Mouse (Mus musculus): ENCODE data around the gene Tmprss9.

The Tmprss9 gene

GRCm38 (mm10) chr10:80917336-80917778 is 45.7 kb downstream of the Tmprss9 start:
- DNase-seq = peak; percentile 57

DNA sequence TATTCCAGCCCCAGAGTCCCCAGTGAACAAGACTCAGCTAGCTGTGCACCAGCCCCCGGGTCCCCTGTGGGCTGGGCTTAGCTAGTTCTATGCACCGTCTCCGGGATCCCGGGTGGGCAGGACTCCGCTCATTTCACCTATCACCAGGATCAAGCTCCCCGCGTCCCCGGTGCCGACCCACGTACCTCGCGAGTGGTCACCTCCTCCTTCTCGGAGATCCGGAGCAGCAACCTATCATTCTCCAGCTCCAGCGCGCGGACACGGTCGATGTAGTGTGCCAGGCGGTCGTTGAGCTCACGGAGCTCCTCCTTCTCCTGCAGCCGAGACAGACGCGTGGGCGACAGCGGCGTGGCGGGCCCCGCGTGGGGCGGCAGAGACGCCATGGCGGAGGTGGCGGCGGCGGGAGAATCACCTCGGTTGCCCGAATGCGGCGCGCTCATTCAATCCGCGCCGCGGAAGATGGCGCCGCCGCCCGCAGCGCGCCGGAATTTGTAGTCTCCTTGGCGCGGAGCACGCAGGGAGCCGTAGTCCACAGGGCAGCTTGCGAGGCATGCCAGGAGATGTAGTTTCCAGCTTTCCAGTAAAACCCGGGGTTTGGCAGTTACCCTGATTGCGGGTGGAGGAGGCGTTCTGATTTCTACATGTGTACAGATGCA is 46.3 kb downstream of the Tmprss9 start, which contains the start of gene Lmnb2:
Gene Lmnb2 (minus strand): TSS at position 467 of the 656 bp plus-strand sequence.
- DNase-seq = peak; percentile 82

DNA sequence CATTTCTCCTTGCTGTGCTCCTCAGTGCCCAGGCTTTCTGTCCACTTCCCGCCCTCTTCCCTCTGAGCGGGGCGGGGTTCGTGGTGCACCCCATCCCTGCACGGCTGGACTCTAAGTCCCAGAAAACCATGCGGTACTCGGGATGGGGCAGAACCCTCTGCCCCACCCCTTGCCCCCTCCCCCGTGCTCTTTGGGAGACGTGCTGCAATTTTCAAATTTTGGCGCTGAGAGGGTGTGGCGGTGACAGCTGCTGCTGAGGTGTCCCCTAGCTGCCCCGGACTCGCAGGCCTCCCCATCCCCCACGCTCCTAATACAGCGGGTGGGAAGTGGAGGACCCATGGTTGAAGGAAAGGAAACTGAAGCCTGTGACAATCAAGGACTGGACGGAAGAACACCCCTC is 50.3 kb downstream of the Tmprss9 start:
- no peak for DNase-seq

DNA sequence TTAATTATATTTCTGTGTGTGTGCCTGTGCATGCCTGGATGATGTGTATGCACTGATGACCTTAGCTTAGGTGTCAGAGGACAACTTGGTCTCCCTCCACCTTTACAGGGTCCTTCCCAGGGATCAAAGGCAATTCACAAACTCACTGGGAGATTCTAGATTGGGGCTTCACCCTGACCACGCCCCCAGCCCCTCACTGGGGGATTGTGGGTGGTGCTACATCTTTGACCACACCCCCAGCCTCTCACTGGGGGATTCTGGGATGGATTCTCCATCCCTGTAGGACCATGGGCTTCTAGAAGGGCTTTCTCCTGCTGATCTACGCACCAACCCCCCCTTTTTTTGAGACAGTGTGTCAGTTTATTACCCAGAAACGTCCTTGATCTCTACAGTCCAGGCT is 53.8 kb downstream of the Tmprss9 start:
- no peak for DNase-seq

- DNase-seq = peak; percentile 93
Observed at GRCm38 (mm10) chr10:80928586-80929298, 57.1 kb downstream of the Tmprss9 start.

DNA sequence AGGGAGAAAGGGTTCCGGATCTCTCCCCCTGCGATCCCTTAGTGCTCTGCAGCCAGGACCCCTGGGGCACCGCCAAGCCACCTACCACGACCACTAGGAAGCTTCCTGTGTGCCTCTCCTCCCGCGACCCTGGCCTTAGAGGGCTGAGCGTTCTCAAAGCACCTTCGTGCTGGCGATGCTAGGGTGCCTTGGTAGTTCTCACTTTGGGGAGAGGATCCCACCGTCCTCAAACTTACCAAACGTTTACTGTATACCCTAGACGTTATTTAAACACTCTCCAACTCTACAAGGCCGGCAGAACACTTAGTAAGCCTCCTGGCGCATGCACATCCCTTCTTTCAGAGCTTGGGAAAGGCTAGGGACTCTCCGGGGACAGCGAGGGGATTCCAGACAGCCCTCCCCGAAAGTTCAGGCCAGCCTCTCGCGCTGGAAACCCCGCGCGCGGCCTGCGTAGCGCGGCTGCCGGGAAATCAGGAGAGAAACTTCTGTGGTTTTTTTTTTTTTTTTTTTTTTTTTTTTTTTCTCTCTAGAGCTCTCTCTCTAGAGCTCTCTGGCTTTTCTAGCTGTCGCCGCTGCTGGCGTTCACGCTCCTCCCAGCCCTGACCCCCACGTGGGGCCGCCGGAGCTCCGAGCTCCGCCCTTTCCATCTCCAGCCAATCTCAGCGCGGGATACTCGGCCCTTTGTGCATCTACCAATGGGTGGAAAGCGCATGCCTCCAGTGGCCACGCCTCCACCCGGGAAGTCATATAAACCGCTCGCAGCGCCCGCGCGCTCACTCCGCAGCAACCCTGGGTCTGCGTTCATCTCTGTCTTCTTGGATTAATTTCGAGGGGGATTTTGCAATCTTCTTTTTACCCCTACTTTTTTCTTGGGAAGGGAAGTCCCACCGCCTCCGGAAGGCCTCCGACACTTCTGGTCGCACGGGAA is 57.9 kb downstream of the Tmprss9 start, which contains the start of gene Gadd45b:
Gene Gadd45b (plus strand): TSS at position 775 of the 928 bp plus-strand sequence.
- peak; percentile 99 for DNase-seq

- DNase-seq = peak; percentile 66
Observed at GRCm38 (mm10) chr10:80930361-80931152, 58.9 kb downstream of the Tmprss9 start.

GRCm38 (mm10) chr10:80931153-80931671 is 59.6 kb downstream of the Tmprss9 start:
- no peak for DNase-seq

- peak; percentile 63 for DNase-seq
Observed at GRCm38 (mm10) chr10:80931695-80932094, 60.0 kb downstream of the Tmprss9 start.

- DNase-seq = peak; percentile 58
Observed at GRCm38 (mm10) chr10:80932206-80932605, 60.6 kb downstream of the Tmprss9 start.

- DNase-seq = peak; percentile 40
Observed at GRCm38 (mm10) chr10:80932700-80933420, 61.2 kb downstream of the Tmprss9 start.

DNA sequence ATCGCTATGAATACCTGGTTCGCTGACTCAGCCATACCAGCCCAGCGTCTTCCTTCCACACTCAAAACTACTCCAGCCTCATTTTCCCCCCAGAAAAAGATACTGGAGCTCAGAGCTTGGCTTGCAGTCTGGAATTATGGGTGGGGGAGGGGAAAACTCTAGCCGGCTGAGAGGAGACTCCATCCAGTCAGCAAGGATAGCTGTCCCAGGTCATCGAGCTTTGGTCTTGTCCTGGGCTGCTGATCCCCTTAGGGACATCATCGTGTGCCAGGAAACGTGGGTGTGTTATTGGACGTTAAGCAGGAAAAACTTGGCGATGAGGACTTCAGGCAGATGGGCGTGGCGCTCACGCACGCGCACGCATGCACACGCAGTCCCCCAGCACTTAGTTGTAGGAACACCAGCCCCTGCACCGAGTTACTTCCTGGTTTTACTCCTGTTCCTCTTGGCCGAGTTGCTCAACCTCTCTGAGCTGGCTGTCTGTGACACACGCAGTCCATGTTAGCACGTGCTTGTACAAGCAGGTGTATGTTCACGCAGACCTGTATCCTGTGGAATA is 61.9 kb downstream of the Tmprss9 start:
- peak; percentile 44 for DNase-seq

- no peak for DNase-seq
Observed at GRCm38 (mm10) chr10:80934136-80934985, 62.7 kb downstream of the Tmprss9 start.

DNA sequence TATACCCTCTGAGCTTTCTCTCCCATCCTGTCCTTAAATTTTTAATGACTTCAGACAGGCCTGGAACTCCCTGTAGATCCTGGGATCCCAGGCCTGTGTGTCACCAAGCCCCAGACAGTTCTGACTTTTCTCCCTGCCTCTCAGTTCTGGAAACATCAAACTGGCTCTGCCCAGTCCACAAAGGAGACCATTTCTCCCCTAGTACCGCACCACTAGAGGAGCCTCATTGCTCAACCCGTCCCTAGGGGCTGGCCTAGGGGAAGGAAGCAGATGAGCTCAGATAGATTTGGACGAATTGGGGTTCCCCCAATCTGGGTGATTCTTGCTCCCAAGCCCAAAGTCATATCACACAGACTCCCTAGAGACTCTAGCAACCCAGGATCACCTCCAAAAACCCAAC is 63.6 kb downstream of the Tmprss9 start:
- DNase-seq = no peak

DNA sequence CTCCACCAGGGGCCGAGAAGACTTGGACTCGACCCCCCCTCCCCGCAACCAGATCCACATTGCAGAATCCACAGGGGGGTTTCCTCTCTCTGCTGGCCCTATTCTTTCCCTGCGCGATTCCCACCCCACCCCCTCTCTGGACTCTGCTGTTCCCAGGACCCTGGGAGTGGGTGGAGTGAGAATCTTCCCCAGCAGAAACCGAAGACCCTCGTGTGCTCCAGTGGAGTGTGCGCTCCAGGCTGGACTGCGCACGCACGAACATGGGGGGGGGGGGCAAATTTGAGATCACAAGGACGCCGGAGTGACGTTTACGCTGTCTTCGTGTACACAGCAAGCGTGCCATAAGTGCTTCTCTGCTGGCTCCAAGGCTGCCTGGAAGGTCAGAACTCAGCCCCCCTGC is 64.0 kb downstream of the Tmprss9 start:
- DNase-seq = no peak

GRCm38 (mm10) chr10:80936135-80936809 is 64.6 kb downstream of the Tmprss9 start:
- DNase-seq = peak; percentile 43

GRCm38 (mm10) chr10:80936810-80937164 is 65.1 kb downstream of the Tmprss9 start:
- DNase-seq = no peak

GRCm38 (mm10) chr10:80937646-80938045 is 66.0 kb downstream of the Tmprss9 start:
- DNase-seq = peak; percentile 40

GRCm38 (mm10) chr10:80938831-80939550 is 67.3 kb downstream of the Tmprss9 start:
- peak; percentile 55 for DNase-seq
